Mouse (Mus musculus): ENCODE measurements around the gene Gprc5a. TPM values are rescaled to one million over a fixed set of nuclear protein-coding genes. Genes with fewer than 3 reads are reported as not detected.

The Gprc5a gene
- 0.72 and 1.1 TPM in 2 replicates for polyA plus RNA-seq (2015; fragmentation: Nextera tagmentation; extraction: Ambion mirVana)

GRCm38 (mm10) chr6:135065236-135065957 is at the start of gene Gprc5a:
Gene Gprc5a, plus strand, starts transcription at chr6:135065651.
- ATAC-seq (ENCODE audit: low FRiP score) = 0 out of 2 replicates have a peak, but pooled peaks have one; percentile 59

GRCm38 (mm10) chr6:135017211-135017610 is 48.2 kb upstream of the Gprc5a start:
- H3K4me3 ChIP-seq = no peak overlapping the region
- no peak for ATAC-seq (ENCODE audit: low FRiP score)
- H3K27ac ChIP-seq = no peak overlapping the region
- 96% methylated on average over 11 of the region's 11 CpGs for WGBS
- peaks cover 4% of the 10 kb centered on the region for H3K4me1 ChIP-seq (replicated peaks)
- no peaks in the 10 kb centered on the region for H3K27me3 ChIP-seq
- H3K4me2 ChIP-seq = no peak overlapping the region
- H3K36me3 ChIP-seq = peaks cover 87% of the 10 kb centered on the region
- no peaks in the 10 kb centered on the region for H3K9me3 ChIP-seq
- H3K9ac ChIP-seq = no peak overlapping the region

More at GRCm38 (mm10) chr6:135065236-135065957, at the start of gene Gprc5a:
- Histone ChIP-seq H3K27ac (no peak within 1 kb of the TSS), H3K9me3 (no peaks in the 10 kb centered on the region), H3K27me3 (peaks cover 44% of the 10 kb centered on the region), H3K4me1 (replicated peaks) (peaks cover 13% of the 10 kb centered on the region), H3K9ac (peak within 1 kb of the TSS; percentile 65), H3K36me3 (no peaks in the 10 kb centered on the region), H3K4me2 (peak within 1 kb of the TSS; percentile 70), H3K4me3 (peak within 1 kb of the TSS; percentile 43)
- WGBS = 1% methylated on average over 44 of the region's 44 CpGs

GRCm38 (mm10) chr6:135019564-135019963 is 45.9 kb upstream of the Gprc5a start:
- H3K27me3 ChIP-seq = no peaks in the 10 kb centered on the region
- H3K27ac ChIP-seq = no peak overlapping the region
- no peak for ATAC-seq (ENCODE audit: low FRiP score)
- H3K4me1 ChIP-seq (replicated peaks) = no peaks in the 10 kb centered on the region
- no peak overlapping the region for H3K4me2 ChIP-seq
- no peak overlapping the region for H3K4me3 ChIP-seq
- H3K9ac ChIP-seq = 0 out of 2 replicates have a peak overlapping the region, but pooled peaks have one; percentile 39
- no peaks in the 10 kb centered on the region for H3K9me3 ChIP-seq
- peaks cover 98% of the 10 kb centered on the region for H3K36me3 ChIP-seq
- whole genome bisulfite sequencing = 88% methylated on average over 10 of the region's 10 CpGs

- 97% methylated on average over 3 of the region's 3 CpGs for WGBS
- no peak for ATAC-seq (ENCODE audit: low FRiP score)
Observed at GRCm38 (mm10) chr6:135021633-135022032, 43.8 kb upstream of the Gprc5a start.

GRCm38 (mm10) chr6:135023379-135023778 is 42.1 kb upstream of the Gprc5a start:
- peaks cover 70% of the 10 kb centered on the region for H3K36me3 ChIP-seq
- no peak for ATAC-seq (ENCODE audit: low FRiP score)
- no peak overlapping the region for H3K4me2 ChIP-seq
- no peak overlapping the region for H3K27ac ChIP-seq
- no peak overlapping the region for H3K9ac ChIP-seq
- 95% methylated on average over 14 of the region's 14 CpGs for WGBS
- H3K4me3 ChIP-seq = no peak overlapping the region
- H3K4me1 ChIP-seq (replicated peaks) = no peaks in the 10 kb centered on the region
- H3K27me3 ChIP-seq = no peaks in the 10 kb centered on the region
- H3K9me3 ChIP-seq = no peaks in the 10 kb centered on the region

More at GRCm38 (mm10) chr6:135021633-135022032, 43.8 kb upstream of the Gprc5a start:
- H3K4me2 ChIP-seq = no peak overlapping the region
- no peak overlapping the region for H3K9ac ChIP-seq
- H3K9me3 ChIP-seq = no peaks in the 10 kb centered on the region
- peaks cover 87% of the 10 kb centered on the region for H3K36me3 ChIP-seq
- no peak overlapping the region for H3K27ac ChIP-seq
- H3K4me3 ChIP-seq = no peak overlapping the region
- H3K4me1 ChIP-seq (replicated peaks) = no peaks in the 10 kb centered on the region
- no peaks in the 10 kb centered on the region for H3K27me3 ChIP-seq

GRCm38 (mm10) chr6:135024781-135025420 is 40.5 kb upstream of the Gprc5a start:
- Histone ChIP-seq H3K4me1 (replicated peaks) (no peaks in the 10 kb centered on the region), H3K4me3 (no peak overlapping the region), H3K27me3 (no peaks in the 10 kb centered on the region), H3K36me3 (peaks cover 56% of the 10 kb centered on the region), H3K9me3 (no peaks in the 10 kb centered on the region), H3K4me2 (no peak overlapping the region), H3K27ac (no peak overlapping the region), H3K9ac (no peak overlapping the region)
- 98% methylated on average over 1 of the region's 1 CpGs for WGBS
- no peak for ATAC-seq (ENCODE audit: low FRiP score)

- Histone ChIP-seq H3K4me2 (no peak overlapping the region), H3K4me3 (no peak overlapping the region), H3K9ac (no peak overlapping the region), H3K27ac (no peak overlapping the region), H3K9me3 (no peaks in the 10 kb centered on the region), H3K27me3 (no peaks in the 10 kb centered on the region), H3K36me3 (peaks cover 42% of the 10 kb centered on the region), H3K4me1 (replicated peaks) (no peaks in the 10 kb centered on the region)
- 7% methylated on average over 3 of the region's 3 CpGs for WGBS
- no peak; the same call in 1 of the 2 replicates for ATAC-seq (ENCODE audit: low FRiP score)
Observed at GRCm38 (mm10) chr6:135026232-135026631, 39.2 kb upstream of the Gprc5a start.

- 76% methylated on average over 2 of the region's 2 CpGs for WGBS
Observed at GRCm38 (mm10) chr6:135026755-135027154, 38.7 kb upstream of the Gprc5a start.

GRCm38 (mm10) chr6:135029246-135029645 is 36.2 kb upstream of the Gprc5a start:
- no peaks in the 10 kb centered on the region for H3K4me1 ChIP-seq (replicated peaks)
- peaks cover 13% of the 10 kb centered on the region for H3K36me3 ChIP-seq
- H3K27ac ChIP-seq = no peak overlapping the region
- H3K4me2 ChIP-seq = no peak overlapping the region
- ATAC-seq (ENCODE audit: low FRiP score) = no peak
- no peak overlapping the region for H3K4me3 ChIP-seq
- H3K27me3 ChIP-seq = no peaks in the 10 kb centered on the region
- no peaks in the 10 kb centered on the region for H3K9me3 ChIP-seq
- H3K9ac ChIP-seq = no peak overlapping the region
- 67% methylated on average over 4 of the region's 4 CpGs for WGBS

More at GRCm38 (mm10) chr6:135026755-135027154, 38.7 kb upstream of the Gprc5a start:
- ATAC-seq (ENCODE audit: low FRiP score) = no peak
- Histone ChIP-seq H3K36me3 (peaks cover 37% of the 10 kb centered on the region), H3K27ac (no peak overlapping the region), H3K27me3 (no peaks in the 10 kb centered on the region), H3K9me3 (no peaks in the 10 kb centered on the region), H3K4me2 (no peak overlapping the region), H3K9ac (no peak overlapping the region), H3K4me1 (replicated peaks) (no peaks in the 10 kb centered on the region), H3K4me3 (no peak overlapping the region)

- H3K9me3 ChIP-seq = peaks cover 6% of the 10 kb centered on the region; the same call in 1 of the 2 replicates
- H3K4me1 ChIP-seq (replicated peaks) = peaks cover 10% of the 10 kb centered on the region
- WGBS = 53% methylated on average over 3 of the region's 3 CpGs
- no peak overlapping the region for H3K27ac ChIP-seq
- ATAC-seq (ENCODE audit: low FRiP score) = no peak
- no peaks in the 10 kb centered on the region for H3K36me3 ChIP-seq
- H3K4me3 ChIP-seq = no peak overlapping the region
- H3K4me2 ChIP-seq = no peak overlapping the region
- H3K9ac ChIP-seq = no peak overlapping the region
- H3K27me3 ChIP-seq = 0 out of 2 replicates have a peak, but pooled peaks cover 22% of the 10 kb centered on the region
Observed at GRCm38 (mm10) chr6:135038674-135039073, 26.8 kb upstream of the Gprc5a start.

- Histone ChIP-seq H3K4me1 (replicated peaks) (peaks cover 10% of the 10 kb centered on the region), H3K4me3 (peak overlapping the region; percentile 29), H3K4me2 (peak overlapping the region; percentile 53), H3K36me3 (no peaks in the 10 kb centered on the region), H3K9ac (peak overlapping the region; percentile 20; the same call in 1 of the 2 replicates), H3K27ac (no peak overlapping the region), H3K27me3 (0 out of 2 replicates have a peak, but pooled peaks cover 22% of the 10 kb centered on the region), H3K9me3 (peaks cover 6% of the 10 kb centered on the region; the same call in 1 of the 2 replicates)
- no peak for ATAC-seq (ENCODE audit: low FRiP score)
- WGBS = 2% methylated on average over 21 of the region's 21 CpGs
Observed at GRCm38 (mm10) chr6:135040275-135040871, 25.1 kb upstream of the Gprc5a start.

- WGBS = 45% methylated on average over 3 of the region's 3 CpGs
- Histone ChIP-seq H3K27ac (no peak overlapping the region), H3K4me1 (replicated peaks) (peaks cover 10% of the 10 kb centered on the region), H3K4me3 (no peak overlapping the region), H3K9ac (no peak overlapping the region), H3K9me3 (peaks cover 6% of the 10 kb centered on the region; the same call in 1 of the 2 replicates), H3K36me3 (no peaks in the 10 kb centered on the region), H3K27me3 (0 out of 2 replicates have a peak, but pooled peaks cover 22% of the 10 kb centered on the region), H3K4me2 (no peak overlapping the region)
- no peak for ATAC-seq (ENCODE audit: low FRiP score)
Observed at GRCm38 (mm10) chr6:135041930-135042329, 23.5 kb upstream of the Gprc5a start.

All from hindbrain, embryonic 13.5 days (tissue).